Mouse (Mus musculus): Measurements from ENCODE around the gene Lamc1. TPM values are rescaled to one million over a fixed set of nuclear protein-coding genes. Genes with fewer than 3 reads are reported as not detected.

Gene Lamc1
- total and polyA plus RNA-seq, 3 experiments: 13.1 to 174 (median 32.4) TPM

GRCm38 (mm10) chr1:153192945-153193344 lies 139.6 kb downstream of the Lamc1 start:
- DNase-seq (ENCODE audit: low read depth, low spot score): no peak
- Histone ChIP-seq H3K36me3 (ENCODE audit: control insufficient read depth in 1 of 2, insufficient read depth in 2 of 2, low read length in 2 of 2) (no peaks in the 10 kb centered on the region), H3K27me3 (ENCODE audit: control insufficient read depth in 1 of 2, insufficient read depth in 2 of 2, low read length in 2 of 2) (peaks cover 4 to 10% of the 10 kb centered on the region in 2 experiments), H3K4me3 (ENCODE audit: control insufficient read depth in 1 of 2, insufficient read depth in 1 of 2, low read depth in 2 of 2, low read length in 2 of 2) (no peak overlapping the region), H3K4me1 (ENCODE audit: control insufficient read depth in 1 of 2, insufficient read depth in 2 of 2, low read length in 2 of 2) (no peaks in the 10 kb centered on the region), H3K9me3 (replicated peaks; ENCODE audit: insufficient read depth, low read length) (no peaks in the 10 kb centered on the region), H3K27ac (ENCODE audit: control insufficient read depth, low read depth, low read length) (no peak overlapping the region), H3K9ac (ENCODE audit: control insufficient read depth, low read depth, low read length, poor library complexity, severe bottlenecking) (no peak overlapping the region), H3K79me2 (ENCODE audit: control insufficient read depth, insufficient read depth, low read length, poor library complexity) (no peaks in the 10 kb centered on the region)
- TF ChIP-seq GABPA (IDR thresholded peaks at IDR 0.05; ENCODE audit: low read depth, low read length): no peak
- TF ChIP-seq BHLHE40 (IDR thresholded peaks at IDR 0.05; ENCODE audit: borderline replicate concordance, low read depth, low read length): no peak
- no peak for TF ChIP-seq TBP (IDR thresholded peaks at IDR 0.05; ENCODE audit: low read depth, low read length)
- TF ChIP-seq POLR2A (IDR thresholded peaks at IDR 0.05; ENCODE audit: control insufficient read depth in 1 of 2, insufficient read depth in 1 of 2, low read depth in 1 of 2, low read length in 2 of 2, poor library complexity in 1 of 2): no peak
- TF ChIP-seq SMC3 (IDR thresholded peaks at IDR 0.05; ENCODE audit: low read depth, low read length): no peak
- TF ChIP-seq POLR2AphosphoS5 (IDR thresholded peaks at IDR 0.05; ENCODE audit: borderline replicate concordance, low read depth, low read length): no peak
- TF ChIP-seq ELF1 (IDR thresholded peaks at IDR 0.05; ENCODE audit: low read depth, low read length): no peak
- TF ChIP-seq USF1 (IDR thresholded peaks at IDR 0.05; ENCODE audit: low read depth, low read length): no peak
- TF ChIP-seq CHD1 (IDR thresholded peaks at IDR 0.05; ENCODE audit: low read depth, low read length): no peak
- no peak for TF ChIP-seq SIN3A (IDR thresholded peaks at IDR 0.05; ENCODE audit: low read length)
- no peak for TF ChIP-seq MAFK (IDR thresholded peaks at IDR 0.05; ENCODE audit: borderline replicate concordance, low read depth, low read length)
- TF ChIP-seq UBTF (IDR thresholded peaks at IDR 0.05; ENCODE audit: borderline replicate concordance, insufficient read depth, low read depth, low read length): no peak
- TF ChIP-seq MAX (IDR thresholded peaks at IDR 0.05; ENCODE audit: low read length): no peak
- no peak for TF ChIP-seq JUND (IDR thresholded peaks at IDR 0.05; ENCODE audit: low read depth, low read length)
- TF ChIP-seq TAL1 (IDR thresholded peaks at IDR 0.05; ENCODE audit: low read length): no peak
- no peak for TF ChIP-seq MEF2A (IDR thresholded peaks at IDR 0.05; ENCODE audit: extremely low read depth, insufficient replicate concordance, low read depth, low read length, poor library complexity, severe bottlenecking)
- no peak for TF ChIP-seq TCF12 (IDR thresholded peaks at IDR 0.05; ENCODE audit: low read depth, low read length)
- no peak for TF ChIP-seq RAD21 (IDR thresholded peaks at IDR 0.05; ENCODE audit: low read depth, low read length)
- TF ChIP-seq MYC (IDR thresholded peaks at IDR 0.05; ENCODE audit: low read depth, low read length): no peak

- TF ChIP-seq TAL1 (IDR thresholded peaks at IDR 0.05; ENCODE audit: low read length) (no peak), UBTF (IDR thresholded peaks at IDR 0.05; ENCODE audit: borderline replicate concordance, insufficient read depth, low read depth, low read length) (no peak), BHLHE40 (IDR thresholded peaks at IDR 0.05; ENCODE audit: borderline replicate concordance, low read depth, low read length) (no peak), MEF2A (IDR thresholded peaks at IDR 0.05; ENCODE audit: extremely low read depth, insufficient replicate concordance, low read depth, low read length, poor library complexity, severe bottlenecking) (no peak), GABPA (IDR thresholded peaks at IDR 0.05; ENCODE audit: low read depth, low read length) (no peak), JUND (IDR thresholded peaks at IDR 0.05; ENCODE audit: low read depth, low read length) (no peak), ZKSCAN1 (IDR thresholded peaks at IDR 0.05; ENCODE audit: low read depth, low read length) (no peak), RCOR1 (IDR thresholded peaks at IDR 0.05; ENCODE audit: low read depth, low read length) (no peak), SMC3 (IDR thresholded peaks at IDR 0.05; ENCODE audit: low read depth, low read length) (no peak), ELF1 (IDR thresholded peaks at IDR 0.05; ENCODE audit: low read depth, low read length) (no peak), RAD21 (IDR thresholded peaks at IDR 0.05; ENCODE audit: low read depth, low read length) (no peak), TBP (IDR thresholded peaks at IDR 0.05; ENCODE audit: low read depth, low read length) (no peak), ZNF384 (IDR thresholded peaks at IDR 0.05; ENCODE audit: low read depth, low read length) (no peak), MAFK (IDR thresholded peaks at IDR 0.05; ENCODE audit: borderline replicate concordance, low read depth, low read length) (no peak), MAZ (IDR thresholded peaks at IDR 0.05; ENCODE audit: low read depth, low read length) (no peak)
- Histone ChIP-seq H3K4me3 (ENCODE audit: control insufficient read depth in 1 of 2, insufficient read depth in 1 of 2, low read depth in 2 of 2, low read length in 2 of 2) (no peak overlapping the region), H3K79me2 (ENCODE audit: control insufficient read depth, insufficient read depth, low read length, poor library complexity) (no peaks in the 10 kb centered on the region), H3K4me1 (ENCODE audit: control insufficient read depth in 1 of 2, insufficient read depth in 2 of 2, low read length in 2 of 2) (no peaks in the 10 kb centered on the region), H3K36me3 (ENCODE audit: control insufficient read depth in 1 of 2, insufficient read depth in 2 of 2, low read length in 2 of 2) (no peaks in the 10 kb centered on the region), H3K9me3 (replicated peaks; ENCODE audit: insufficient read depth, low read length) (no peaks in the 10 kb centered on the region), H3K9ac (ENCODE audit: control insufficient read depth, low read depth, low read length, poor library complexity, severe bottlenecking) (no peak overlapping the region), H3K27ac (ENCODE audit: control insufficient read depth, low read depth, low read length) (no peak overlapping the region), H3K27me3 (ENCODE audit: control insufficient read depth in 1 of 2, insufficient read depth in 2 of 2, low read length in 2 of 2) (peaks cover 4 to 10% of the 10 kb centered on the region in 2 experiments)
- DNase-seq (ENCODE audit: low read depth, low spot score): no peak
Observed at GRCm38 (mm10) chr1:153192379-153192778, 140.2 kb downstream of the Lamc1 start.

All from MEL (cell line).